Mouse (Mus musculus): ENCODE results near the gene Gm14851. TPM values are rescaled to one million over a fixed set of nuclear protein-coding genes. Genes with fewer than 3 reads are reported as not detected.
"Not testable (repeated sequence)": the region's sequence is repeated elsewhere in the genome, so short reads cannot be mapped to it uniquely, and the experiment has no call there.

Gm14851 gene
- not detected in 2 replicates for polyA plus RNA-seq (2016; fragmentation: Nextera tagmentation; extraction: Ambion mirVana)

DNA sequence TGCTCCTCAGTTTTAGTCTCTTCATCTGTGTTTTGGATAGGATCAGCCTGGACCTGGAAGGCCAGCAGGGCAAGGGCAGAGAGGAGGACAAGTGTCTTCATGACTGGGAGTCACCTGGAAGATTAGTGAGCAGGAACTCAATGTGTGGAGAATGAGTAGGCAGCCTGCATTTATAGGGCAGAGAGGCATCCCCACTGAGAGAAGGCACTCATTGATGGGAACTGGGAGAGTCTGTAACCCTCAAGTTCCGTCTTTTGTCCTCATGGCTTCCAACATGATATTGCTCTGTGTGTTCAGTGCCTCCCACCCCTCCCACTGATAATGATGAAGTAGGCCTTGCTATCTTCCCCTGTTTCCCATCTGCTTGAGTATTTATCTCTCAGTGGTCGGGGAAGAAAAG is at the start of gene Gm14851:
Gm14851 (minus strand) TSS at position 101 of the 400 bp plus-strand sequence.
- H3K27me3 ChIP-seq (replicated peaks); H3K9me3 ChIP-seq; H3K4me1 ChIP-seq; H3K9ac ChIP-seq; H3K27ac ChIP-seq; H3K4me3 ChIP-seq; ATAC-seq (ENCODE audit: low FRiP score, low read depth); H3K36me3 ChIP-seq; H3K4me2 ChIP-seq (replicated peaks): not testable (repeated sequence)
- WGBS: 86% methylated on average over 1 of the region's 2 CpGs

DNA sequence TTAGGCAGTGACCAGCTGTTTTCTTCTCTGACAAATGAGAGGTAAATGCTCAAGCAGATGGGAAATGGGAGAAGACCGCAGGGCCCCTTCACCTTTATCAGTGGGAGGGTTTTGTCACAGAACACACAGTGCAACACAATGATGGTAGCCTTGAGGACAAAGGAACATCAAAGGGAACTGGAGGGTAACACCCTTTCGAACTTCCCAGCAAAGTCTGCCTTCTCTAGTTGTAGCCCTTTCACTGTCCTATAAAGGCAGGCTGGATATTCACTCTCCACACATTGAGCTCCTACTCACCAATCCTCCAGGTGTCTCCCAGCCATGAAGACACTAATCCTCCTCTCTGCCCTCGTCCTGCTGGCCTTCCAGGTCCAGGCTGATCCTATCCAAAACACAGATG is 38.5 kb upstream of the Gm14851 start, which contains the start of gene Defa30:
Defa30 (plus strand) TSS at position 301 of the 400 bp plus-strand sequence.
- WGBS: 70% methylated on average over 3 of the region's 3 CpGs
- not testable (repeated sequence) for ATAC-seq (ENCODE audit: low FRiP score, low read depth); H3K27me3 ChIP-seq (replicated peaks); H3K27ac ChIP-seq; H3K9me3 ChIP-seq; H3K36me3 ChIP-seq; H3K9ac ChIP-seq; H3K4me2 ChIP-seq (replicated peaks); H3K4me1 ChIP-seq; H3K4me3 ChIP-seq

DNA sequence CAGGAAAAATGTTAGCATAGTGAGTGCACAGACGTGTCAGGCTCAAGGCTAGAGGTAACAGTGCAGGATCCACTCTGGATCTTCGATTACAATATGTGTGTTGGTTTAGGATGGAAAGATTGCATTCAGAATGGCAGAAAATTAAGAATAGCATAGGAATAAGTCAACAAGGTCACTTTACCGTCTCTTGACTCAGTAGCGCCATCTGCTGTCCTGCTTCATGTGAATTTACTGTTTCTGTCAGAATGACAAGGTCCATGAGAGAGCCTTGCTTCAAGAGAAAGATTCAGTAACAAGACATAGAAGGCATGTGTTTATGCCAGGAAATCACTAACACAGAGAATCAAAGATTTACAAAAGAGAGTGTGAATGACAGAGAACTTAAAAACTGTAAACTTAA is 2.7 kb downstream of the Gm14851 start:
- no peak for ATAC-seq (ENCODE audit: low FRiP score, low read depth)
- H3K9ac ChIP-seq: no peak overlapping the region
- WGBS: 49% methylated on average over 4 of the region's 4 CpGs
- H3K27ac ChIP-seq: no peak overlapping the region
- no peaks in the 10 kb centered on the region for H3K36me3 ChIP-seq
- no peak overlapping the region for H3K4me2 ChIP-seq (replicated peaks)
- no peaks in the 10 kb centered on the region for H3K4me1 ChIP-seq
- no peaks in the 10 kb centered on the region for H3K9me3 ChIP-seq
- no peak overlapping the region for H3K4me3 ChIP-seq
- H3K27me3 ChIP-seq (replicated peaks): no peaks in the 10 kb centered on the region

DNA sequence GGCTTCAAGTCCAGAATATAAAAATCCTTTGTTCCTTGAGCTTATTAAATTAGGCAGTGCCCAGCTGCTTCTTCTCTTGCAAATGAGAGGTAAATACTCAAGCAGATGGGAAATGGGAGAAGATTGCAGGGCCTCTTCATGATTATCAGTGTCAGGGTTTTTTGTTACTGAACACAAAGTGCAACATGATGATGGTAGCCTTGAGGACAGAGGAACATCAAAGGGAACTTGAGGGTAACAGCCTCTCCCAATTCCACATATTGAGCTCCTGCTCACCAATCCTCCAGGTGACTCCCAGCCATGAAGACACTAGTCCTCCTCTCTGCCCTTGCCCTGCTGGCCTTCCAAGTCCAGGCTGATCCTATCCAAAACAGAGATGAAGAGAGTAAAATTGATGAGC is 11.7 kb downstream of the Gm14851 start, which contains the start of gene Defa25:
Defa25 (plus strand) TSS at position 301 of the 400 bp plus-strand sequence.
- not testable (repeated sequence) for ATAC-seq (ENCODE audit: low FRiP score, low read depth)

GRCm38 (mm10) chr8:21064738-21065137 is 31.1 kb downstream of the Gm14851 start, which contains the start of gene Defa35:
Gene Defa35, plus strand, starts transcription at chr8:21065038.
- H3K9ac ChIP-seq; H3K4me1 ChIP-seq; H3K36me3 ChIP-seq; H3K4me3 ChIP-seq; H3K4me2 ChIP-seq (replicated peaks); ATAC-seq (ENCODE audit: low FRiP score, low read depth); H3K9me3 ChIP-seq; H3K27me3 ChIP-seq (replicated peaks); H3K27ac ChIP-seq: not testable (repeated sequence)
- 84% methylated on average over 1 of the region's 1 CpGs for WGBS

More for the DNA sequence above, 11.7 kb downstream of the Gm14851 start, which contains the start of gene Defa25:
- H3K36me3 ChIP-seq; H3K9ac ChIP-seq; H3K4me1 ChIP-seq; H3K9me3 ChIP-seq; H3K4me2 ChIP-seq (replicated peaks); H3K27ac ChIP-seq; H3K4me3 ChIP-seq; H3K27me3 ChIP-seq (replicated peaks): not testable (repeated sequence)

GRCm38 (mm10) chr8:21054747-21055146 is 41.1 kb downstream of the Gm14851 start, which contains the start of gene Defa23:
Gene Defa23, plus strand, starts transcription at chr8:21055047.
- not testable (repeated sequence) for H3K4me1 ChIP-seq; H3K36me3 ChIP-seq; H3K4me2 ChIP-seq (replicated peaks); H3K4me3 ChIP-seq; ATAC-seq (ENCODE audit: low FRiP score, low read depth); H3K9me3 ChIP-seq; H3K27ac ChIP-seq; H3K9ac ChIP-seq; H3K27me3 ChIP-seq (replicated peaks)
- no CpG with 5 or more reads among the region's 1 CpGs for WGBS

Other genes with a start within 250 kb of the Gm14851 start
- not detected in 2 replicates for gene Defb33, start 203.4 kb downstream of the Gm14851 start, polyA plus RNA-seq (2016; fragmentation: Nextera tagmentation; extraction: Ambion mirVana)
- not detected in 2 replicates for gene Gm15056, start 193.4 kb downstream of the Gm14851 start, polyA plus RNA-seq (2016; fragmentation: Nextera tagmentation; extraction: Ambion mirVana)
- not detected in 2 replicates for gene Gm6040, start 174.0 kb downstream of the Gm14851 start, polyA plus RNA-seq (2016; fragmentation: Nextera tagmentation; extraction: Ambion mirVana)
- gene AY761185, start 151.3 kb downstream of the Gm14851 start, polyA plus RNA-seq (2016; fragmentation: Nextera tagmentation; extraction: Ambion mirVana): not detected in 2 replicates
- not detected in 2 replicates for gene Defa21, start 70.5 kb downstream of the Gm14851 start, polyA plus RNA-seq (2016; fragmentation: Nextera tagmentation; extraction: Ambion mirVana)
- not detected in 2 replicates for gene Defa23, start 41.0 kb downstream of the Gm14851 start, polyA plus RNA-seq (2016; fragmentation: Nextera tagmentation; extraction: Ambion mirVana)
- gene Defa35, start 31.0 kb downstream of the Gm14851 start, polyA plus RNA-seq (2016; fragmentation: Nextera tagmentation; extraction: Ambion mirVana): not detected in 2 replicates
- gene Defa25, start 11.6 kb downstream of the Gm14851 start, polyA plus RNA-seq (2016; fragmentation: Nextera tagmentation; extraction: Ambion mirVana): not detected in 2 replicates
- gene Defa30, start 38.6 kb upstream of the Gm14851 start, polyA plus RNA-seq (2016; fragmentation: Nextera tagmentation; extraction: Ambion mirVana): not detected in 2 replicates
- not detected in 2 replicates for gene Defa22, start 66.2 kb upstream of the Gm14851 start, polyA plus RNA-seq (2016; fragmentation: Nextera tagmentation; extraction: Ambion mirVana)
- gene Defa31, start 95.6 kb upstream of the Gm14851 start, polyA plus RNA-seq (2016; fragmentation: Nextera tagmentation; extraction: Ambion mirVana): not detected in 2 replicates
- not detected in 2 replicates for gene Gm15293, start 105.5 kb upstream of the Gm14851 start, polyA plus RNA-seq (2016; fragmentation: Nextera tagmentation; extraction: Ambion mirVana)
- gene Gm15292, start 153.7 kb upstream of the Gm14851 start, polyA plus RNA-seq (2016; fragmentation: Nextera tagmentation; extraction: Ambion mirVana): not detected in 2 replicates
- not detected in 2 replicates for gene Defa27, start 219.5 kb upstream of the Gm14851 start, polyA plus RNA-seq (2016; fragmentation: Nextera tagmentation; extraction: Ambion mirVana)
- gene Defa29, start 231.0 kb upstream of the Gm14851 start, polyA plus RNA-seq (2016; fragmentation: Nextera tagmentation; extraction: Ambion mirVana): not detected in 2 replicates

Measured in neural tube, embryonic 12.5 days (tissue).